Mouse (Mus musculus): ENCODE results near the gene Opcml. TPM values are rescaled to one million over a fixed set of nuclear protein-coding genes. Genes with fewer than 3 reads are reported as not detected.

Gene Opcml
- polyA plus RNA-seq, 1 experiment from 2014 or later, result 13.5 TPM

GRCm38 (mm10) chr9:28028788-28029393, 238.3 kb downstream of the Opcml start:
- Histone ChIP-seq H3K27me3 (no peaks in the 10 kb centered on the region), H3K4me3 (no peak overlapping the region), H3K27ac (replicated peaks) (no peak overlapping the region), H3K36me3 (no peaks in the 10 kb centered on the region), H3K9ac (no peak overlapping the region), H3K9me3 (no peaks in the 10 kb centered on the region), H3K4me2 (no peak overlapping the region), H3K4me1 (replicated peaks) (peaks cover 5% of the 10 kb centered on the region; the same call in 1 of the 2 replicates)
- ATAC-seq (ENCODE audit: low read depth), result no peak
- 63% methylated on average over 7 of the region's 7 CpGs for WGBS

- no peak overlapping the region for H3K9ac ChIP-seq
- H3K27me3 ChIP-seq, result no peaks in the 10 kb centered on the region
- ATAC-seq (ENCODE audit: low read depth), result no peak
- H3K4me3 ChIP-seq, result no peak overlapping the region
- no peaks in the 10 kb centered on the region for H3K4me1 ChIP-seq (replicated peaks)
- no peaks in the 10 kb centered on the region for H3K9me3 ChIP-seq
- H3K36me3 ChIP-seq, result no peaks in the 10 kb centered on the region
- WGBS, result 90% methylated on average over 2 of the region's 2 CpGs
- no peak overlapping the region for H3K27ac ChIP-seq (replicated peaks)
- no peak overlapping the region for H3K4me2 ChIP-seq
Measured at GRCm38 (mm10) chr9:28049157-28049556, 258.6 kb downstream of the Opcml start.

- Histone ChIP-seq H3K27me3 (no peaks in the 10 kb centered on the region), H3K27ac (replicated peaks) (no peak overlapping the region), H3K4me3 (no peak overlapping the region), H3K9me3 (no peaks in the 10 kb centered on the region), H3K4me1 (replicated peaks) (no peaks in the 10 kb centered on the region), H3K9ac (no peak overlapping the region), H3K36me3 (no peaks in the 10 kb centered on the region), H3K4me2 (no peak overlapping the region)
- no peak for ATAC-seq (ENCODE audit: low read depth)
- 60% methylated on average over 2 of the region's 2 CpGs for WGBS
Measured at GRCm38 (mm10) chr9:28057171-28057845, 266.7 kb downstream of the Opcml start.

- no peaks in the 10 kb centered on the region for H3K36me3 ChIP-seq
- H3K4me2 ChIP-seq, result no peak overlapping the region
- H3K27ac ChIP-seq (replicated peaks), result no peak overlapping the region
- H3K27me3 ChIP-seq, result no peaks in the 10 kb centered on the region
- no peaks in the 10 kb centered on the region for H3K4me1 ChIP-seq (replicated peaks)
- no peaks in the 10 kb centered on the region for H3K9me3 ChIP-seq
- no peak overlapping the region for H3K9ac ChIP-seq
- no peak for ATAC-seq (ENCODE audit: low read depth)
- H3K4me3 ChIP-seq, result no peak overlapping the region
Measured at GRCm38 (mm10) chr9:28065126-28065525, 274.6 kb downstream of the Opcml start.

GRCm38 (mm10) chr9:28080694-28081093, 290.1 kb downstream of the Opcml start:
- no peak for ATAC-seq (ENCODE audit: low read depth)
- Histone ChIP-seq H3K9ac (no peak overlapping the region), H3K36me3 (no peaks in the 10 kb centered on the region), H3K4me3 (no peak overlapping the region), H3K9me3 (no peaks in the 10 kb centered on the region), H3K4me2 (no peak overlapping the region), H3K27ac (replicated peaks) (no peak overlapping the region), H3K4me1 (replicated peaks) (peaks cover 22% of the 10 kb centered on the region), H3K27me3 (no peaks in the 10 kb centered on the region)
- WGBS, result 74% methylated on average over 4 of the region's 4 CpGs

GRCm38 (mm10) chr9:28083754-28084153, 293.2 kb downstream of the Opcml start:
- WGBS, result 78% methylated on average over 3 of the region's 3 CpGs
- Histone ChIP-seq H3K4me2 (no peak overlapping the region), H3K9ac (no peak overlapping the region)

GRCm38 (mm10) chr9:28084273-28084726, 293.7 kb downstream of the Opcml start:
- Histone ChIP-seq H3K27ac (replicated peaks) (no peak overlapping the region), H3K36me3 (no peaks in the 10 kb centered on the region), H3K4me2 (no peak overlapping the region), H3K9me3 (no peaks in the 10 kb centered on the region), H3K4me3 (no peak overlapping the region), H3K4me1 (replicated peaks) (peaks cover 24% of the 10 kb centered on the region), H3K9ac (no peak overlapping the region), H3K27me3 (peaks cover 13% of the 10 kb centered on the region; the same call in 1 of the 2 replicates)
- 0 out of 2 replicates have a peak, but pooled peaks have one; percentile 5 for ATAC-seq (ENCODE audit: low read depth)
- WGBS, result 0% methylated on average over 2 of the region's 2 CpGs

More at GRCm38 (mm10) chr9:28083754-28084153, 293.2 kb downstream of the Opcml start:
- H3K4me1 ChIP-seq (replicated peaks), result peaks cover 24% of the 10 kb centered on the region
- H3K4me3 ChIP-seq, result no peak overlapping the region
- no peaks in the 10 kb centered on the region for H3K36me3 ChIP-seq
- H3K27ac ChIP-seq (replicated peaks), result no peak overlapping the region
- H3K9me3 ChIP-seq, result no peaks in the 10 kb centered on the region
- peaks cover 8% of the 10 kb centered on the region; the same call in 1 of the 2 replicates for H3K27me3 ChIP-seq
- ATAC-seq (ENCODE audit: low read depth), result no peak

- H3K4me2 ChIP-seq, result no peak overlapping the region
- no peaks in the 10 kb centered on the region for H3K36me3 ChIP-seq
- ATAC-seq (ENCODE audit: low read depth), result peak; percentile 84; the same call in 1 of the 2 replicates
- H3K9me3 ChIP-seq, result no peaks in the 10 kb centered on the region
- H3K4me3 ChIP-seq, result no peak overlapping the region
- WGBS, result 13% methylated on average over 1 of the region's 1 CpGs
- H3K9ac ChIP-seq, result no peak overlapping the region
- no peak overlapping the region for H3K27ac ChIP-seq (replicated peaks)
- H3K27me3 ChIP-seq, result peaks cover 41% of the 10 kb centered on the region
- no peaks in the 10 kb centered on the region for H3K4me1 ChIP-seq (replicated peaks)
Measured at GRCm38 (mm10) chr9:28091395-28091794, 300.8 kb downstream of the Opcml start.

GRCm38 (mm10) chr9:28094722-28095121, 304.1 kb downstream of the Opcml start:
- ATAC-seq (ENCODE audit: low read depth), result no peak
- H3K9me3 ChIP-seq, result no peaks in the 10 kb centered on the region
- H3K4me3 ChIP-seq, result no peak overlapping the region
- WGBS, result 89% methylated on average over 4 of the region's 4 CpGs
- peaks cover 24% of the 10 kb centered on the region for H3K27me3 ChIP-seq
- H3K4me2 ChIP-seq, result no peak overlapping the region
- H3K27ac ChIP-seq (replicated peaks), result no peak overlapping the region
- no peaks in the 10 kb centered on the region for H3K4me1 ChIP-seq (replicated peaks)
- H3K9ac ChIP-seq, result no peak overlapping the region
- H3K36me3 ChIP-seq, result no peaks in the 10 kb centered on the region

GRCm38 (mm10) chr9:28096204-28096603, 305.6 kb downstream of the Opcml start:
- no peak overlapping the region for H3K4me3 ChIP-seq
- WGBS, result 96% methylated on average over 2 of the region's 2 CpGs

GRCm38 (mm10) chr9:28101981-28102380, 311.4 kb downstream of the Opcml start:
- Histone ChIP-seq H3K27ac (replicated peaks) (no peak overlapping the region), H3K4me3 (no peak overlapping the region), H3K36me3 (no peaks in the 10 kb centered on the region), H3K4me2 (no peak overlapping the region), H3K4me1 (replicated peaks) (no peaks in the 10 kb centered on the region), H3K9me3 (no peaks in the 10 kb centered on the region), H3K9ac (no peak overlapping the region), H3K27me3 (no peaks in the 10 kb centered on the region)
- ATAC-seq (ENCODE audit: low read depth), result no peak

More at GRCm38 (mm10) chr9:28096204-28096603, 305.6 kb downstream of the Opcml start:
- no peaks in the 10 kb centered on the region for H3K36me3 ChIP-seq
- no peak overlapping the region for H3K9ac ChIP-seq
- no peak overlapping the region for H3K4me2 ChIP-seq
- peaks cover 22% of the 10 kb centered on the region for H3K27me3 ChIP-seq
- no peaks in the 10 kb centered on the region for H3K4me1 ChIP-seq (replicated peaks)
- ATAC-seq (ENCODE audit: low read depth), result no peak
- no peak overlapping the region for H3K27ac ChIP-seq (replicated peaks)
- H3K9me3 ChIP-seq, result no peaks in the 10 kb centered on the region

GRCm38 (mm10) chr9:28121858-28122257, 331.3 kb downstream of the Opcml start:
- Histone ChIP-seq H3K36me3 (no peaks in the 10 kb centered on the region), H3K27me3 (no peaks in the 10 kb centered on the region), H3K4me1 (replicated peaks) (no peaks in the 10 kb centered on the region), H3K9me3 (no peaks in the 10 kb centered on the region), H3K9ac (no peak overlapping the region), H3K4me3 (no peak overlapping the region), H3K4me2 (no peak overlapping the region), H3K27ac (replicated peaks) (no peak overlapping the region)
- ATAC-seq (ENCODE audit: low read depth), result no peak
- WGBS, result 82% methylated on average over 2 of the region's 2 CpGs

Measured in neural tube, embryonic 13.5 days (tissue).